Comparison of ENCODE assay signal across 36 mouse cellular contexts in the genomic region with DNA sequence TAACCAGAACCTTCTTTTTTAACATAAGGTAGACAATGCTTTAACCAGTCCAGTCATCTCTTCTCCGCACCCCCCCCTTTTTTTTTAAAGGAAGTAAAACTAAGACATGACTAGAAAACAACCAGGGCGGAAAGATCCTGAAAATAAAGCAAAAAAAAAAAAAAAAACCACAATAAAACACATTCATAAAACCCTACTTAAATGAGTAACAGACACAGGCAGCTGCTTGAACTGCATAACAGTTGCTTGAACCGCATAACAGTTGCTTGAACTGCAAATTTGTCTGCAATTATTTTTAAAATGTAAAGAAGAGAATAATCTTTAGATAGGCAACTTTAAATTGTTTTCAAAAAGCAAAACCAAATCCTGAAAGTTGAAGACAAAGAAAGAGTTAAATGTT. TPM values are rescaled to one million over a fixed set of nuclear protein-coding genes. Genes with fewer than 3 reads are reported as not detected.
"Had no signal": no experiment of that assay in that cellular context is flagged by ENCODE, and none has a peak within 500 bp of the region (broad histone marks: within the 10 kb centered on the region; RNA-seq: fewer than 3 reads in every experiment).

No protein-coding gene starts in this region.

- H3K27me3 ChIP-seq: heart, embryonic 12.5 days; heart, embryonic 13.5 days; heart, embryonic 15.5 days; hindbrain, embryonic 12.5 days; hindbrain, embryonic 13.5 days; hindbrain, embryonic 15.5 days; intestine, embryonic 15.5 days; kidney, embryonic 15.5 days had no signal

- H3K4me1 ChIP-seq: heart, embryonic 10.5 days; heart, embryonic 12.5 days; heart, embryonic 13.5 days; heart, embryonic 15.5 days; hindbrain, embryonic 10.5 days; hindbrain, embryonic 12.5 days; hindbrain, embryonic 13.5 days; hindbrain, embryonic 15.5 days; intestine, embryonic 15.5 days; kidney, embryonic 15.5 days had no signal

- H3K4me2 ChIP-seq: heart, embryonic 11.5 days; heart, embryonic 12.5 days; heart, embryonic 13.5 days; heart, embryonic 15.5 days; hindbrain, embryonic 12.5 days; hindbrain, embryonic 13.5 days; hindbrain, embryonic 14.5 days; hindbrain, embryonic 15.5 days; intestine, embryonic 15.5 days; kidney, embryonic 15.5 days had no signal

- H3K9me3 ChIP-seq: heart, embryonic 10.5 days; heart, embryonic 12.5 days; heart, embryonic 13.5 days; heart, embryonic 15.5 days; hindbrain, embryonic 10.5 days; hindbrain, embryonic 12.5 days; hindbrain, embryonic 13.5 days; hindbrain, embryonic 15.5 days; intestine, embryonic 15.5 days; kidney, embryonic 15.5 days had no signal

- DNase-seq: heart, postnatal 10 days; heart, postnatal 14 days; heart, postnatal 36 days; heart, postnatal 4 days; kidney, adult 11 months; kidney, adult 18-20 months; kidney, adult 2 months; kidney, adult 8-10 months; kidney, adult 9 months; kidney, postnatal 10 days; kidney, postnatal 14 days; kidney, postnatal 25 days; kidney, postnatal 36 days; kidney, postnatal 4 days; layer of hippocampus, postnatal 36 days had no signal

- ATAC-seq: hindbrain, embryonic 16.5 days; hindbrain, postnatal 0 days; inflammation-experienced regulatory T-cells, adult 6 months; intestine, embryonic 15.5 days; intestine, embryonic 16.5 days; intestine, postnatal 0 days had no signal

- H3K4me3 ChIP-seq: heart, embryonic 10.5 days; heart, embryonic 12.5 days; heart, embryonic 13.5 days; heart, embryonic 15.5 days; hindbrain, embryonic 10.5 days; hindbrain, embryonic 12.5 days; hindbrain, embryonic 13.5 days; hindbrain, embryonic 15.5 days; intestine, embryonic 15.5 days; kidney, embryonic 15.5 days; layer of hippocampus, adult 2 months; left cerebral cortex, adult 2 months had no signal

- H3K36me3 ChIP-seq: heart, embryonic 10.5 days; heart, embryonic 12.5 days; heart, embryonic 13.5 days; heart, embryonic 15.5 days; hindbrain, embryonic 10.5 days; hindbrain, embryonic 12.5 days; hindbrain, embryonic 13.5 days; hindbrain, embryonic 15.5 days; intestine, embryonic 15.5 days; kidney, embryonic 15.5 days had no signal

- H3K27ac ChIP-seq: heart, embryonic 10.5 days; heart, embryonic 13.5 days; heart, embryonic 15.5 days; hindbrain, embryonic 10.5 days; hindbrain, embryonic 12.5 days; hindbrain, embryonic 13.5 days; hindbrain, embryonic 14.5 days; hindbrain, embryonic 15.5 days; hindbrain, postnatal 0 days; intestine, embryonic 15.5 days; kidney, embryonic 15.5 days; kidney, postnatal 0 days; layer of hippocampus, adult 2 months; left cerebral cortex, adult 2 months had no signal

- H3K9ac ChIP-seq: heart, embryonic 12.5 days; heart, embryonic 13.5 days; heart, embryonic 15.5 days; hindbrain, embryonic 12.5 days; hindbrain, embryonic 13.5 days; hindbrain, embryonic 14.5 days; hindbrain, embryonic 15.5 days; intestine, embryonic 15.5 days; kidney, embryonic 15.5 days had no signal

RNA-seq across cellular contexts. Expression of a gene that starts 45.8 kb away (rescaled TPM):
- total RNA-seq: hematopoietic stem cell, adult 5-6 weeks had no signal
- polyA plus RNA-seq: inflammation-experienced regulatory T-cells, adult 6 months had no signal
